Mouse (Mus musculus): ENCODE measurements around the gene Ccdc183. TPM values are rescaled to one million over a fixed set of nuclear protein-coding genes. Genes with fewer than 3 reads are reported as not detected.

Gene Ccdc183
- polyA plus RNA-seq (2015; fragmentation: Nextera tagmentation; extraction: Ambion mirVana) = 0.19 and 0.21 TPM in 2 replicates

DNA sequence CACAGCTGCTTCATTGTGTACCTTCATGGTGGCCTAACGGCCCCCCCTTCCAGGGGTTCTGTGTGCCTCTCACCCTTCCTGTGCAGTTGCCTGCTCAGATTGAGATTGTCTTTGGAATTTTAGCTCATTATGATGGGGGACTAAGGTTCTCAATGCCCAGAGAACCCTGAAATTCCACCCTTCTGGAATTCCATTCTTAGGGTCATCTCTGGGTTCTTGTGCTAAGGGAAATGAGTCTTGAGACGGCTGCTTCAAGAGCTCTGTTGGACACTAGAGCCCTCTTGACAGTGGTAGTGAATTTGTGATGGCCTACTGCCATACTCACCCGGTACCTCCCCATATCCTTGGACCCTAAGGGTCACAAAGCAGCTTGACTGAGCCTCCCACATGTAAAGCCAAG, at the start of gene Ccdc183:
TSS of gene Ccdc183 (minus strand) at position 101 of the 400 bp plus-strand sequence.
- Histone ChIP-seq H3K9ac (no peak within 1 kb of the TSS), H3K4me2 (peak within 1 kb of the TSS; percentile 46; the same call in 1 of the 2 replicates), H3K27ac (no peak within 1 kb of the TSS), H3K36me3 (no peaks in the 10 kb centered on the region), H3K27me3 (replicated peaks) (peaks cover 31% of the 10 kb centered on the region), H3K4me1 (peaks cover 12% of the 10 kb centered on the region; the same call in 1 of the 2 replicates), H3K4me3 (replicated peaks) (no peak within 1 kb of the TSS), H3K9me3 (no peaks in the 10 kb centered on the region)
- 81% methylated on average over 3 of the region's 3 CpGs for WGBS
- no peak for ATAC-seq (ENCODE audit: insufficient read depth, low FRiP score, low read depth)

DNA sequence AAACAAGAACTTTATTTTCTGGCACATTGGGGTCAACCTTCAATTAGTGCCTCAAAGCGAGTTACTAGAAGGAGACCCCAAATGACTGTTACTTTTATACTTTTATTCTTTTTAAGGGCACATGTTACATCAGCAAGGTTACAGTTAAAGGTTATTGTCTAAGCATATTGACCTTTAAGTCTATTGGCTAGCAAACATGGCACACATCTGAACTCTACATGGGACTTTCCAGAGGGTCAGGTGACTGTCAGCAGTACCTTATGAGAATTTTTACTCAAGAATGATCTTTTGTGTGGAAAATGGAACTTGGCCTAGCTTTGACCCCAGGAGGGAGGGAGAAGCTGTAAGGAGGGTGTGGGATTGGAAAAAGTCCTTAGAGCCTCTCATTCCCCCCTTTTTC, 49.0 kb upstream of the Ccdc183 start:
- Histone ChIP-seq H3K4me1 (no peaks in the 10 kb centered on the region), H3K9ac (no peak overlapping the region), H3K27me3 (replicated peaks) (no peaks in the 10 kb centered on the region), H3K4me2 (no peak overlapping the region), H3K9me3 (no peaks in the 10 kb centered on the region), H3K36me3 (no peaks in the 10 kb centered on the region), H3K4me3 (replicated peaks) (no peak overlapping the region), H3K27ac (no peak overlapping the region)
- no peak for ATAC-seq (ENCODE audit: insufficient read depth, low FRiP score, low read depth)
- WGBS = 65% methylated on average over 1 of the region's 1 CpGs

DNA sequence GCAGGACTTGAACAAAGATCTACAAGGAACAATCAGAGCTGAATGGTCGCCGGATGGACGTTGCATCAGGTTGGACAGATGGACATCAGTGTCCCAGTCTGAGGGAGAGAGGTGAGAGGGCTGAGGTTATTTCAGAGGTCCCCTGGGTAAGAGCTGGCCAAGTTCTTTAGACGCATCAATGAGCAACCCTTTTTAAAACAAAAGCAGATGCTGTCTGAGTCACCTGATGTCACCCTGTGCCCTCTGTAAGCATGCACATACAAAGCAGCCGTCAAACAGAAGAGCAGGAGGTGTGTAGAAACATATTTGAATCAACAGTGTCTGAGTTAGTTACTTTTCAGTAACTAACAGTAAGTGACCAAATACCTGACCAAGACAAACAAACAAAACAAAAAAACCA, 46.6 kb upstream of the Ccdc183 start:
- H3K4me2 ChIP-seq = no peak overlapping the region
- no peak overlapping the region for H3K9ac ChIP-seq
- ATAC-seq (ENCODE audit: insufficient read depth, low FRiP score, low read depth) = no peak
- H3K36me3 ChIP-seq = no peaks in the 10 kb centered on the region
- no peaks in the 10 kb centered on the region for H3K9me3 ChIP-seq
- WGBS = 82% methylated on average over 5 of the region's 5 CpGs
- H3K27ac ChIP-seq = no peak overlapping the region
- no peaks in the 10 kb centered on the region for H3K27me3 ChIP-seq (replicated peaks)
- H3K4me3 ChIP-seq (replicated peaks) = no peak overlapping the region
- no peaks in the 10 kb centered on the region for H3K4me1 ChIP-seq

DNA sequence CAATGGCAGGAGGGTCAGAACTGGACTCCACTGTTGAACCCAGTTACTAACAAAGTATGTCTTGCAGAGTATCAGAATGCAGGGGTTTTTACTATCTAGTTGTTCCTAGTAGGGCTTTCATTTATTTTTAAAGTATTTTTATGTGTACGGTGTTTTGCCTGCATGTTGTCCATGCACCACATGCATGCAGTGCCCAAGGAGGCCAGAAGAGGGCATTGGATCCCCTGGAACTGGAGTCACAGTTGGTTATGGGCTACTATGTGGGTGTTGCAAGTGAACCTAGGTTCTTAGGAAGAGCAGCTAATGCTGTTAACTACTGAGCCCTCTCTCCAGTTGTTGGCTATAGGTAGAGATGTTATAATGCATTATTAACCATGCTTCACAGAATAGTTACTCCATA, 46.0 kb upstream of the Ccdc183 start:
- WGBS = 71% methylated on average over 1 of the region's 1 CpGs
- no peak for ATAC-seq (ENCODE audit: insufficient read depth, low FRiP score, low read depth)

DNA sequence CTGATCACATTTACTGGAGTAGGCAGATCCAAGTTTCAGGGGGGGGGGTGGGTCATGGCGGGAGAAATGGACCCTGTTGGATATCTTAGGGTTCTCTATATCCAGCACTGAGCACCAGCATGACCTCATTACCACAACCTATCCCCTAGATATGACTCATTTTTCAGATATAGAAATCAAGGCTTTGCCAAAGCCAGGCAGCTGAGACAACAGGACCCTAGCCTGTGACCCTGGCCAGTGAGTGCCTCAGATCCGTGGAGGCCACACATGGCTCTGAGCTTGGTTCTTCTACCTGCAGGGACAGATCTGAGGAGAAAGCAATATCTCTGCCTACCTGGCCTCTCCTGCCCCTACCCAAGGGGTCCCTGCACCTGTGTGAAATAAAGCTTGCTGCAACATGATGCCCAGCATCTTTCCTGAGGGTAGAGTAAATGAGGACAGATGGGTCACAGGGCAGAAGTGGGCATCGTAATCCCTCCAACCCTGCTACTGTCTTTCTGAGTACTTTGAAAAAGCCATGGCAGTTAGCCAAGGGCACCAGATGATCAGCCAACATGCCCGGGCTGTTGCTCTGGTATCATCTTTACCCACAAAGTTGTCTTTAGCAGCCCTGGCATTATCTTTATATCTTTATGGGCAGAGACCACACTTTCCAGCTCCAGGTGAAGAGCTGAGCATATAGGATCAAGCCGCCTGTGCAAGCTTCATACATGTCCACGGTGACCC, 43.9 kb upstream of the Ccdc183 start:
- Histone ChIP-seq H3K36me3 (no peaks in the 10 kb centered on the region), H3K27me3 (replicated peaks) (no peaks in the 10 kb centered on the region), H3K4me3 (replicated peaks) (no peak overlapping the region), H3K27ac (no peak overlapping the region), H3K9me3 (no peaks in the 10 kb centered on the region), H3K4me2 (no peak overlapping the region), H3K9ac (no peak overlapping the region), H3K4me1 (no peaks in the 10 kb centered on the region)
- 79% methylated on average over 6 of the region's 6 CpGs for WGBS
- no peak for ATAC-seq (ENCODE audit: insufficient read depth, low FRiP score, low read depth)

More for the DNA sequence above, 46.0 kb upstream of the Ccdc183 start:
- H3K27ac ChIP-seq = no peak overlapping the region
- no peak overlapping the region for H3K4me2 ChIP-seq
- H3K36me3 ChIP-seq = no peaks in the 10 kb centered on the region
- H3K4me3 ChIP-seq (replicated peaks) = no peak overlapping the region
- H3K9me3 ChIP-seq = no peaks in the 10 kb centered on the region
- H3K4me1 ChIP-seq = no peaks in the 10 kb centered on the region
- no peak overlapping the region for H3K9ac ChIP-seq
- no peaks in the 10 kb centered on the region for H3K27me3 ChIP-seq (replicated peaks)

DNA sequence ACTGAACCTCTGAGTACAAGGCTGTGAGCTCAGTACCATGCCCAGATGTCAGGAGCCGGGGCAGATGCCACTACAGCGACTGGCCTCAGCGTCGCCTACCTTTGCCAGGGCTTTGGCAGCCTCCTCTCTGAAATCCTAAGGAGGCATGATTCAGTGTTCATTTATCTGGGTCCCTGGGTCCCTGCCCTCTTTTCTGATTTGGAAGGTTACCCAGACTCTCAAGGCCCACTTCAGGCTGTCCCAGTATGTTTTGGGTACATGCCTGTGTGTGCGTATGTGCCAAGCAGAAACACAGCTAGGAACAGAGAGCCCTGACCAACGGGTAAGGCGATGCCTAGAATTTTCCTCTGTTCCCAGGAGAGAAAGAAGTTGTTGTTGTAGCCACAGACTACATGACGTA, 42.8 kb upstream of the Ccdc183 start:
- no peaks in the 10 kb centered on the region for H3K27me3 ChIP-seq (replicated peaks)
- H3K4me1 ChIP-seq = no peaks in the 10 kb centered on the region
- H3K27ac ChIP-seq = no peak overlapping the region
- no peak overlapping the region for H3K9ac ChIP-seq
- WGBS = 86% methylated on average over 8 of the region's 8 CpGs
- H3K4me3 ChIP-seq (replicated peaks) = no peak overlapping the region
- no peak overlapping the region for H3K4me2 ChIP-seq
- no peaks in the 10 kb centered on the region for H3K9me3 ChIP-seq
- H3K36me3 ChIP-seq = no peaks in the 10 kb centered on the region
- no peak for ATAC-seq (ENCODE audit: insufficient read depth, low FRiP score, low read depth)

DNA sequence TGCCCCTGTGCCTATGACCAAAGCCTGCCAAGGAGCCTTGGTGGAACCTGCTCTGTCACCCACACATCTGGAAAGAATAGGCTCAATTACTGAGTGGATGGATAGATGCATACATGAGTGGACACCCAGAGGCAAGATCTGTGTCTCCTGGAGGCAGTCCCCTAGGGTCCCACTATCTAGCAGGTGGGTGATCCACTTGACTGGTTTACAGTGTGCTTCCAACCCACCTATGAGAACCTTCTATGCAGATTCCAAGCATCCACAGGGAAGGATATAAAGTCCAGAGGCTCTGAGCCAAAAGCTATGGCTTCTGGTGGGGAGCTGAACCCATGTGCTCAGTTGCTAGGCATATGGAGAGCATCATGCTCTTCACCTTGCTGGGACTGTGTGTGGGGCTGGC, 40.2 kb upstream of the Ccdc183 start, which contains the start of gene Lcn5:
TSS of gene Lcn5 (plus strand) at position 301 of the 400 bp plus-strand sequence.
- Histone ChIP-seq H3K4me2 (no peak within 1 kb of the TSS), H3K9me3 (no peaks in the 10 kb centered on the region), H3K27ac (no peak within 1 kb of the TSS), H3K4me1 (no peaks in the 10 kb centered on the region), H3K27me3 (replicated peaks) (no peaks in the 10 kb centered on the region), H3K9ac (no peak within 1 kb of the TSS), H3K36me3 (no peaks in the 10 kb centered on the region), H3K4me3 (replicated peaks) (no peak within 1 kb of the TSS)
- ATAC-seq (ENCODE audit: insufficient read depth, low FRiP score, low read depth) = no peak

DNA sequence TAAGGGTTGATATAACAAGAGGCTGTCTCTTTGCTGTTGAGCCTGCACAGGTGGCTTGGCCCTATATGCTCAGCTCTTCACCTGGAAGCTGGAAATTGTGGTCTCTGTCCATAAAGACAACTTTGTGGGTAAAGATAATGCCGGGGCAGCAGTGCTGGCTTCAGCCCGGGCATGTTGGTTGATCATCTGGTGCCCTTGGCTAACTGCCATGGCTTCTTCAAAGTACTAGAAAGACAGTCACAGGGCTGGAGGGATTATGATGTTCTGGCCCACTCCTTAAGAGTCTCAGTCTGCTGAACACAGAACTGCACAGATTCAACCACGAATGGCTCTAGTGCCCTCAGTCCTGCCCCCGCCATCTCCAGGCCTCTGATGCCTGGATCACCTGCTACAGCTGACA, 39.8 kb upstream of the Ccdc183 start:
- no peak for ATAC-seq (ENCODE audit: insufficient read depth, low FRiP score, low read depth)
- no peak overlapping the region for H3K27ac ChIP-seq
- H3K4me3 ChIP-seq (replicated peaks) = no peak overlapping the region
- no peaks in the 10 kb centered on the region for H3K9me3 ChIP-seq
- H3K36me3 ChIP-seq = no peaks in the 10 kb centered on the region
- no peak overlapping the region for H3K4me2 ChIP-seq
- no peaks in the 10 kb centered on the region for H3K27me3 ChIP-seq (replicated peaks)
- H3K9ac ChIP-seq = no peak overlapping the region
- H3K4me1 ChIP-seq = no peaks in the 10 kb centered on the region
- 85% methylated on average over 4 of the region's 4 CpGs for WGBS

DNA sequence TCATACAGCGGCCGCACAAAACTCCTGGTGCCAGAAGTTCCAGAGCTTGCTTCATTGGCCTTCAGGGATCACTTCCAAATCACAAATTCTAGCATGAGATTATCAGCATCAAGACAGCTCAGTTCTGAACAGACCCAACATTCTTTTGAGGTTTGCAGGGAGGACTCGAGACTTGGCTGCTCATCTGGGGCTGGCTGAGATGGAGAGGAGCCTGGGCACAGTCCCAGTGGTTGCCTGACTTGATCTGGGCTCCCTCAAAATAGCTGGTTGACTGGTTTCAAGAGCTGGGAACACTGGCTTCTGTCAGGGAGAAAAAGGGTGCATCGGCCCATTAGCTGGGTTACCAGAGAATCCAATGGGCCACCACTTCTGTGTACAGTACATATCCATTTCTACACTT, 39.2 kb upstream of the Ccdc183 start:
- no peaks in the 10 kb centered on the region for H3K9me3 ChIP-seq
- no peak overlapping the region for H3K4me2 ChIP-seq
- H3K4me1 ChIP-seq = no peaks in the 10 kb centered on the region
- WGBS = 85% methylated on average over 4 of the region's 4 CpGs
- no peak overlapping the region for H3K4me3 ChIP-seq (replicated peaks)
- H3K9ac ChIP-seq = no peak overlapping the region
- ATAC-seq (ENCODE audit: insufficient read depth, low FRiP score, low read depth) = no peak
- H3K36me3 ChIP-seq = no peaks in the 10 kb centered on the region
- no peak overlapping the region for H3K27ac ChIP-seq
- H3K27me3 ChIP-seq (replicated peaks) = no peaks in the 10 kb centered on the region

DNA sequence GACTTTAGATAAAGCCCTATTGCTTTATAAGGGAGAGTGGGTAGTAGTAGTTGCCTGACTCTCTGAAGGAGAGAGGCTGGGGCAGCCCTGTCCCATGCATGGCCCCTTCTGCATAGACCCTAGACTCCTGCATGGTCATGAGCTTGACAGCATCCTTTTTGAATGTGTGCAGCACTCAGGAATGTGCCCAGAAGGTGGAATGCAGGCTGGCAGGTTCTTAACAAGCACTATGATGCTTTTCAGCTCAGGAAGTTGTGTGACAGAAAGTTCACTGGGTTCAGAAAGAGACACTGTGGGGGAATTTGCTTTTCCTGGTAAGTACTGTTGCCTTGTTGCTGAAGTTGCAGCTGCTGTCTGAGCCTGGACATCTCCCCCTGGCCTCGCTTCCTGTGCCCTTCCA, 37.0 kb upstream of the Ccdc183 start:
- no peaks in the 10 kb centered on the region for H3K4me1 ChIP-seq
- no peaks in the 10 kb centered on the region for H3K9me3 ChIP-seq
- H3K27ac ChIP-seq = no peak overlapping the region
- no peaks in the 10 kb centered on the region for H3K36me3 ChIP-seq
- ATAC-seq (ENCODE audit: insufficient read depth, low FRiP score, low read depth) = no peak
- no peak overlapping the region for H3K4me2 ChIP-seq
- no peak overlapping the region for H3K4me3 ChIP-seq (replicated peaks)
- H3K9ac ChIP-seq = no peak overlapping the region
- 32% methylated on average over 1 of the region's 1 CpGs for WGBS
- no peaks in the 10 kb centered on the region for H3K27me3 ChIP-seq (replicated peaks)

DNA sequence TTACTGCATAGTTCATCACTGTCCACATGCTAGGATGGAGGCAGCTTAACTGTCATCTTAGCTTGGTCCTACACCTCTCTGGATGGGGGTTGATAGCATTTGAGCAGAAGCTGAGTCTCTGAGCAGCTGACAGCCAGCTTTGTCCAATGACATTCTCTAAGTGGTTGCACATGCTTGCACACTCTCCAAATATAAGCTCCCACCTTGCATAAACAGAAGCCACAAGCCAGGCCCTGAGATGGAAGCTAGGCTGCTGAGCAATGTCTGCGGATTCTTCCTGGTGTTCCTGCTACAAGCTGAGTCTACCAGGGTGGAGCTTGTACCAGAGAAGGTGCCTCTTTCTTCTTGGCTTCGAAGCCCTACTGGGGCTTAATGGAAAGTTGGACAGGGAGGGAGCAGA, 35.4 kb upstream of the Ccdc183 start, which contains the start of gene Lcn8:
TSS of gene Lcn8 (plus strand) at position 219 of the 400 bp plus-strand sequence.
- no peaks in the 10 kb centered on the region for H3K27me3 ChIP-seq (replicated peaks)
- H3K4me2 ChIP-seq = no peak within 1 kb of the TSS
- ATAC-seq (ENCODE audit: insufficient read depth, low FRiP score, low read depth) = no peak
- no peak within 1 kb of the TSS for H3K27ac ChIP-seq
- no peaks in the 10 kb centered on the region for H3K36me3 ChIP-seq
- no peak within 1 kb of the TSS for H3K9ac ChIP-seq
- 60% methylated on average over 2 of the region's 2 CpGs for WGBS
- no peaks in the 10 kb centered on the region for H3K4me1 ChIP-seq
- no peak within 1 kb of the TSS for H3K4me3 ChIP-seq (replicated peaks)
- no peaks in the 10 kb centered on the region for H3K9me3 ChIP-seq

DNA sequence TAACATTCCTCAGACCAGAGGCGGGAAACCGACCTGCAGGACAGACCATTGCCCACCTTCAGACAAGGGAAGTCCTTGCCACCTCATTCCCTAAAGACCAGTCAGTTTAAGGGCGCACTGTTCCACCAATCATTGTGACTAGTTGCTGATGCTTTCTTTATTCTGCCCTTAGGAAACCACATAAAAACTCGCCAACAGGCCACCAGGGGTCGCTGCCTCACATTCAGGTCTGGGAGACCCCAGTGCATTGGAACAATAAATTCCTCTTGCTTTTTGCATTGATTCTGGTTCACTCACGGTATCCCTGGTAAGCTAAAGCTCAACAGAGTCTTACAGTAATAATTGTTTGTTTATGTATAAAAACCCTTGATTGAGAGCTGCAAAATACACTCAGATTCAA, 22.4 kb upstream of the Ccdc183 start:
- Histone ChIP-seq H3K4me2 (no peak overlapping the region), H3K4me3 (replicated peaks) (no peak overlapping the region), H3K4me1 (no peaks in the 10 kb centered on the region), H3K9me3 (no peaks in the 10 kb centered on the region), H3K27me3 (replicated peaks) (no peaks in the 10 kb centered on the region), H3K27ac (no peak overlapping the region), H3K36me3 (no peaks in the 10 kb centered on the region), H3K9ac (no peak overlapping the region)
- 13% methylated on average over 6 of the region's 6 CpGs for WGBS
- no peak for ATAC-seq (ENCODE audit: insufficient read depth, low FRiP score, low read depth)

DNA sequence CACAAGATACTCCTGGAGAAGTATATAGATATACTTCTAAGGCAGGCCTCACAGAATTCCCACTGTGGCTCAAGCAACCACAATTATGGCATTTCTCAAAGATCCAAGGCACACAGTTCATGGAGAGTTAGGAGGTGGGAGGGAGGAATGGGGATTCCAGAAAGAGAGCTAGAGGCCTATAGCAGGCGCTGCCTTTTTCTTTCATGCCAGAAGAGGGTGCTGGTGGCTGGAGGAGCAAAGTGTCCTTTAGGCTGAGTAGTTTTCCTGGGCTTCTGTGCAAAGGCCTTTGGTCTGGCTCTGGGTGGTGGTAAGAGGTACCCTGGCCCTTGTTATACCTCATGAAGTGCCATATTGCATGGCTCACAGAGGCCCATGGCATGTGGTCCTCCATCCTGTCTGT, 16.6 kb upstream of the Ccdc183 start:
- no peaks in the 10 kb centered on the region for H3K4me1 ChIP-seq
- no peak for ATAC-seq (ENCODE audit: insufficient read depth, low FRiP score, low read depth)
- H3K27me3 ChIP-seq (replicated peaks) = no peaks in the 10 kb centered on the region
- WGBS = 47% methylated on average over 1 of the region's 1 CpGs
- H3K9me3 ChIP-seq = no peaks in the 10 kb centered on the region
- H3K27ac ChIP-seq = no peak overlapping the region
- no peaks in the 10 kb centered on the region for H3K36me3 ChIP-seq
- no peak overlapping the region for H3K4me3 ChIP-seq (replicated peaks)
- H3K9ac ChIP-seq = no peak overlapping the region
- H3K4me2 ChIP-seq = no peak overlapping the region
